Mouse (Mus musculus) embryonic facial prominence, embryonic 13.5 days (tissue): ENCODE measurements around the gene Tubb2b. TPM values are rescaled to one million over a fixed set of nuclear protein-coding genes. Genes with fewer than 3 reads are reported as not detected.
"Not testable (repeated sequence)": the region's sequence is repeated elsewhere in the genome, so short reads cannot be mapped to it uniquely, and the experiment has no call there.

Source experiments
- ATAC-seq: fragments of 200-750 bp; cut with Nextera tagmentation; 2 replicates; pipeline ENCODE4 v1.8.0; 2017; ENCODE audit warnings: low read depth; ENCODE audit not compliant: insufficient number of reproducible peaks, insufficient read depth, low FRiP score, low TSS enrichment
- H3K27ac ChIP-seq: fragments of 300-500 bp; sonication (generic); 2 replicates; pipeline ENCODE4 v1.5.1; 2015; ENCODE audit warnings: moderate library complexity, mild to moderate bottlenecking, inconsistent platforms
- H3K27me3 ChIP-seq: fragments of 300-500 bp; sonication (generic); 2 replicates; pipeline ENCODE4 v1.6.1; 2015; ENCODE audit warnings: mild to moderate bottlenecking, inconsistent platforms
- H3K36me3 ChIP-seq: fragments of 300-500 bp; sonication (generic); 2 replicates; pipeline ENCODE4 v1.6.1; 2015; ENCODE audit warnings: mild to moderate bottlenecking, inconsistent platforms
- H3K4me1 ChIP-seq: fragments of 300-500 bp; sonication (generic); 2 replicates; pipeline ENCODE4 v1.6.1; 2015; ENCODE audit warnings: inconsistent platforms
- H3K4me2 ChIP-seq: fragments of 300-500 bp; sonication (generic); 2 replicates; pipeline ENCODE4 v1.6.1; 2015; ENCODE audit warnings: moderate library complexity, mild to moderate bottlenecking, inconsistent platforms
- H3K4me3 ChIP-seq: fragments of 300-500 bp; sonication (generic); 2 replicates; pipeline ENCODE4 v1.5.1; 2015; ENCODE audit warnings: mild to moderate bottlenecking, inconsistent platforms
- H3K9ac ChIP-seq: fragments of 300-500 bp; sonication (generic); 2 replicates; pipeline ENCODE4 v1.6.1; 2015; ENCODE audit warnings: mild to moderate bottlenecking, inconsistent platforms
- H3K9me3 ChIP-seq: fragments of 300-500 bp; sonication (generic); 2 replicates; pipeline ENCODE4 v1.6.1; 2016; ENCODE audit warnings: inconsistent platforms
- WGBS: fragments of 180-500 bp; shearing (Covaris S2); methylation state at CpG from one replicate; pipeline ENCODE4 v1.1.7; 2015; ENCODE audit warnings: mixed read lengths; 5-methylcytosine and 5-hydroxymethylcytosine counted together
- polyA plus RNA-seq: library from polyadenylated mRNA; unstranded; fragments of >200 nt; fragmentation: Nextera tagmentation; extraction: Ambion mirVana; gene quantifications from 2 replicates; pipeline ENCODE4 v1.2.1, GENCODE M21; 2015

Gene Tubb2b
- polyA plus RNA-seq, 1 experiment from 2014 or later: 46.3 TPM

DNA sequence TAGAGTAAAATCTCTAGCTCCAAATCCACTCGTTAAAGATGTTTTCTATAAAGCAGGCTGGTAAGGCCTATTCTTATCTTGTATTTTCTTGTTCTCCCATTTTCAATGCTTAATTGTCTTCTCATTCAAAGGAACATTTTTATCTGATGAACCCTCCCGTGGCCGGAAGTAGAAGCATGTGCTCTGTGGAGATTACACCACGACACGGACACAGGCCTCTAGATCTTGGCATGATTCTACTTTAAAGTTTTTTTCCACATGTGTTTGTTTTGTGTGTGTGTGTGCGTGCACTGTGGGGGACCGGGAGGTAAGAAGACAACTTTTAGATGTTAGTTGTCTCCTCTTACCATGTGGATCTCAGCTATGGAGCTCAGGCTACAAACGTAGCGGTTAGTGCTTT is 28.4 kb downstream of the Tubb2b start:
- no peaks in the 10 kb centered on the region for H3K9me3 ChIP-seq
- no peak overlapping the region for H3K4me2 ChIP-seq
- no peak overlapping the region for H3K27ac ChIP-seq
- WGBS: 77% methylated on average over 9 of the region's 9 CpGs
- H3K27me3 ChIP-seq: no peaks in the 10 kb centered on the region
- H3K4me3 ChIP-seq: no peak overlapping the region
- H3K9ac ChIP-seq: no peak overlapping the region
- no peaks in the 10 kb centered on the region for H3K4me1 ChIP-seq
- ATAC-seq: no peak
- H3K36me3 ChIP-seq: no peaks in the 10 kb centered on the region

DNA sequence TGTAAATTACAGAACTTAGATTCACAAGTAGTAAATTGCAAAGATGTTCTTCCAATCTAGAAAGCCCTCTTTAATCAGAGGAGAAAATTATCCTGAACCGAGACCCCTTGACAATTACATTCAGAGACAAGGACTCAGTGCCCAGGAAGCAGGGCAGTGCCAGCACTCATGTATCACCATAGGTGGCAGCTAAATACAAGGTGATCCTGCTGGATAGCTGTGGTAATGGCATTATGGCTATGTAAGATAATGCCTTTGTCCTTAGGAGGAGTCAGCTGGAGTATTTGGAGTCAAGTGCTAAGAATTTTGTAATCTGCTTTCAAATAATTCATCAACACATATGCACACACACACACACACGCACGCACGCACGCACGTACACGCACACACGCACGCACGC is 29.0 kb downstream of the Tubb2b start:
- Histone ChIP-seq H3K36me3 (no peaks in the 10 kb centered on the region), H3K4me1 (peaks cover 5% of the 10 kb centered on the region; the same call in 1 of the 2 replicates), H3K9me3 (no peaks in the 10 kb centered on the region), H3K27ac (no peak overlapping the region), H3K4me3 (no peak overlapping the region), H3K4me2 (no peak overlapping the region), H3K27me3 (no peaks in the 10 kb centered on the region), H3K9ac (no peak overlapping the region)
- ATAC-seq: no peak
- WGBS: 91% methylated on average over 10 of the region's 10 CpGs

DNA sequence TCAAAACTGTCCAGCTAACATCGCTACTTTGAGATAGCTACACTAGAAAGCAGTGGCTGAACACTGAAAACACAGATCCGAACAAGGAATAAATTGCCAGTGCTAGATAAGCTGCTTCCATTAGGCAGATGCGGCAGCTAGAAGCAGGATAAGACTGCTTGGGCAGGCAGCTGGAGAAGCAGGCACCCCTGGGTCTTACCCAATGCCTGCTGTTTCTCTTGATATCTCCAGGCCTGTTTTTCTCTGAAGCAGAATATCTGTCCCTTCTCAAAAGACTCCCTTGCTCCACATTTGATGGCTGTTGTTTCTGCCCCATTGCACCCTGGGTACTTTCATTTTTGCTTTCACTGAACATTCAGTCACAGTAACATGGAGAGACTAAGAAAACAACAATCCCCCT is 29.5 kb downstream of the Tubb2b start:
- WGBS: 86% methylated on average over 3 of the region's 3 CpGs
- Histone ChIP-seq H3K27ac (no peak overlapping the region), H3K36me3 (no peaks in the 10 kb centered on the region), H3K4me2 (no peak overlapping the region), H3K9me3 (no peaks in the 10 kb centered on the region), H3K4me1 (peaks cover 8% of the 10 kb centered on the region), H3K9ac (no peak overlapping the region), H3K27me3 (no peaks in the 10 kb centered on the region), H3K4me3 (no peak overlapping the region)
- ATAC-seq: no peak

DNA sequence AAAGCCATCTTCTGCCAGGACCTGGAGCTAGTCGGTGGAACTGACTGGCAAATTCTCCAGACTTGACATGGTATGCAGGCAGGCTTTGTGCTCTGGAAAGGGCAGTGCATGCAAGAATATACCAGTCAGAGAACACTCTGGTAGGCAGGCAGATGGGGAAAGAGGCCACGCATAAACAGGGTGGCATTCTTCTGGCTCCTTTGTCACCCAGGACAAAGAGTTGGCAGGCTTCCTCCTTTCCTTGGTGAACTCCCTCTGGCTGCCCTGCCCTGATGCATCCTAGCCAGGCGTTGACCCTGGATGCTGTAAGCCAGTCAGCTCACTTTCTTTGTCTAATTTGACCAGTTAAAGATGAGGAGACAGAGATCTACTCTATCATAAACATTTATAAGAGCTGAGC is 33.2 kb downstream of the Tubb2b start:
- Histone ChIP-seq H3K27me3 (no peaks in the 10 kb centered on the region), H3K36me3 (no peaks in the 10 kb centered on the region), H3K4me1 (peaks cover 8% of the 10 kb centered on the region), H3K4me2 (no peak overlapping the region), H3K9ac (no peak overlapping the region), H3K4me3 (no peak overlapping the region), H3K27ac (no peak overlapping the region), H3K9me3 (no peaks in the 10 kb centered on the region)
- WGBS: 71% methylated on average over 3 of the region's 3 CpGs
- ATAC-seq: no peak

DNA sequence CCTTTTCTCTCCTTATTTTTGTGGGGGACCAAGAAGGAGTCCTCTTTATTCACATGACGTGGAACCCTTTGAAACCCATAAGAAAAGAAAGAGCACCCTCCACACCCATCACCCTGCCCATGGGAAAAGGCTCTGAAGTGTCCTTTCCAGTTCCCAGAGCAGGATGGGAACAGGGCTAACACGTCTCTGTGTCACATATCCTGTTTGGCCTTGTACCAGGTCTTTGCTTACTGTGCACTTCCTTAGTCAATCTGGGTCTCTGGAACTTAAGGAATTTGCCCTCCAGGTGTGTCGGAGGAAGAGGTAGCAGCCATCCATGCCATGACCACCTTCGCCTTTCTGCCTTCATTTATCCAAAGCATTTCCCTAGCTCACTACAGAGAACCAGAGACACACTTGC is 33.8 kb downstream of the Tubb2b start:
- Histone ChIP-seq H3K27me3 (no peaks in the 10 kb centered on the region), H3K4me2 (no peak overlapping the region), H3K27ac (no peak overlapping the region), H3K4me3 (no peak overlapping the region), H3K9me3 (no peaks in the 10 kb centered on the region), H3K36me3 (no peaks in the 10 kb centered on the region), H3K4me1 (peaks cover 8% of the 10 kb centered on the region), H3K9ac (no peak overlapping the region)
- ATAC-seq: no peak
- 53% methylated on average over 4 of the region's 4 CpGs for WGBS

DNA sequence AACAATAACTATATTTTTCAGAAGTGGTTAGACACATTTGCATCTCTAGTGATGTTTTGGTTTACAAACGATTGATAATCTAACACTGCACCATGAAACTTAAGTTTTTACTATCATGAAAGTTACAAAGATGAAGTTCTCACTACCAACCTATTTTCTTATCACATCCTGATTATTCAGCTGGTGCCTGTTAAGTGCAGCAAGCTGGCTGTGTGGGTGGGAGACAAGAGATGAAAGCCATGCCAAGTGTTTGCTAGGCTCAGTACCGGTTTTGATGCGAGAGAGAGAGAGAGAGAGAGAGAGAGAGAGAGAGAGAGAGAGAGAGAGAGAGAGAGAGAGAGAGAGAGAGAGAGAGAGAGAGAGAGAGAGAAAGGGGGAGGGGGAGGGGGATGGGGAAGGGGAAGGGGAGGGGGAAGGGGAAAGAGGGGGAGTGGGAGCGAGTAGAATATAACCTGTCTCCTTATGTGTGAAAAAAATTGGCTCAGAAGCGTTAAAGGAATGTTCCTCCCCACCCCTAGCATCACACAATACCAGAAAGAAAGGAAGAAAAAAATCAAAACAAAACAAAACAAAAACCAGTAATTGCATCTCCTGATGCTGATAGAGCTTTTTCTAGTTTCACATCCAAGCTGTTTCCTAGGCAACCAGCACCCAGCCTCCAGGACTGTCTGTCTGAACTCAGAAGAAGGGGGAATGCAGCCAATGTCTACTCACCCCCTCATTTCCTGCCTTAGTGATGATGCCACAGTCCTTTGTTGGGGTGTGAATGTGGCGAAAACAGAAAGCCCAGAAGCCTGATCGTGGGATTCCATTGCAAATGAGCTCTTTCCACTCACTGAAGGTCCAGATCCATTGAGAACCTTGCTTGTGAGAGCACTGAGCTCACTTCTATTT is 34.5 kb downstream of the Tubb2b start:
- Histone ChIP-seq H3K9me3 (no peaks in the 10 kb centered on the region), H3K4me1 (peaks cover 8% of the 10 kb centered on the region), H3K4me2 (no peak overlapping the region), H3K36me3 (no peaks in the 10 kb centered on the region), H3K4me3 (no peak overlapping the region), H3K9ac (no peak overlapping the region), H3K27ac (no peak overlapping the region), H3K27me3 (no peaks in the 10 kb centered on the region)
- no peak for ATAC-seq
- WGBS: 38% methylated on average over 7 of the region's 7 CpGs

DNA sequence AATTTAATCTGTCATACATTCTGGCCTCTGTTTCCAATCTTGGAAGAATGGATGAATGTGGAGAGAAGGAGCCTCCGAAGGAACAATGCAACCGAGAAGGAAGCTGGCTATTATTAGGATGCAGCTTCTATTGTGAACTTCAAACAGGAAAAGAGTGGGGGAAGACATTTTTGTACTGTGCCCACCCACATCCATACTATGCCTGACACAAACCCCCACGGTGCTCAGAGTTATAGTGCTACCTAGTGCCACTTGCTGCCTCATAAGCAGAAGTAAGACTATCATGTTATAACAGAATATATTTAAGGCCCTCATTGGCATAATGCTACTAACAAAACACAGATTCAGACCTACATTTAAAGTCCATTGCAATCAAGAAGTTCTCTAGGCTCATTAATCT is 40.9 kb downstream of the Tubb2b start:
- Histone ChIP-seq H3K9me3 (no peaks in the 10 kb centered on the region), H3K27me3 (no peaks in the 10 kb centered on the region), H3K4me3 (no peak overlapping the region), H3K36me3 (no peaks in the 10 kb centered on the region), H3K9ac (no peak overlapping the region), H3K4me2 (peak overlapping the region; percentile 33), H3K4me1 (peaks cover 11% of the 10 kb centered on the region), H3K27ac (peak overlapping the region; percentile 48; the same call in 1 of the 2 replicates)
- no peak for ATAC-seq
- WGBS: 31% methylated on average over 3 of the region's 3 CpGs

DNA sequence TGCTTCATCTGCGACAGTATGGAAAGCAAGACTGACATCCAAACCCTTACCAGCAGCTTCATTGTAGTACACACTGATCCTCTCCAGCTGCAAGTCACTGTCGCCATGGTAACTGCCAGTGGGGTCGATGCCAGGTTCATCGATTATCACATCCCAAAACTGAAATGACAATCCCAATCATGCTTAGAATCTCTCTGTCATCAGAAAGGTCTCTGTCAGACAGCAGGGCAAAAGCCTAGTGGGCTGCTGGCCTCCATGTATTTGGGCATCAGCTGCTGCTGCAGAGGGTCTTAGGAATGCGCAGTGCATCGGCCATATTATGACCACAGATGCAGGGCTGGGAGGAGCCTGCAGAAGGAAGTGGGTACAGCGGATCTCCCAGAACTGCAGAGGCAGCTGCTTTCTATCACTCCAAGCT is 41.4 kb downstream of the Tubb2b start:
- H3K27ac ChIP-seq: peak overlapping the region; percentile 48; the same call in 1 of the 2 replicates
- H3K4me3 ChIP-seq: no peak overlapping the region
- peak overlapping the region; percentile 33 for H3K4me2 ChIP-seq
- no peak overlapping the region for H3K9ac ChIP-seq
- ATAC-seq: no peak
- peaks cover 11% of the 10 kb centered on the region for H3K4me1 ChIP-seq
- WGBS: 38% methylated on average over 7 of the region's 7 CpGs
- H3K36me3 ChIP-seq: no peaks in the 10 kb centered on the region
- H3K27me3 ChIP-seq: no peaks in the 10 kb centered on the region
- no peaks in the 10 kb centered on the region for H3K9me3 ChIP-seq

DNA sequence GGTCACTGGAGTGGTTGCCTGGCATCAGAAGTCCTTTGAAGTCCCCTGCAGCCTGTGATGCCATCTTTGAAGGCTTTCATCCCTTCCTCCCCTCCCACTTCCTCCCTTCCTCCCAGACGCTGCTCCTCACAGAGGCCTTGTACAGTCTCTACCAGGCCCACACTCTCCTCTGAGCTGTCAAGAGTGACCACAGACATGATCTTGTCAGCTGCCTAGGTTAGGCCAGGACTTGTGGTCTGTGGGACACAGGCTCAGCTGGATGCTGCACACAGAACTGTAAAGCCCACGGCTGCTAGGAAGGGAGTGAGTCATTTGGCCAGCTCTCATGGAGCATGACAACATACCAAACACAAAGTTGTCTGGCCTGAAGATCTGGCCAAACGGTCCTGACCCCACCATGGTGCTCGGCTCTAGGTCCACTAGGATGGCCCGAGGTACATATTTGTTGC is 42.0 kb downstream of the Tubb2b start:
- H3K4me2 ChIP-seq, H3K9me3 ChIP-seq, H3K27me3 ChIP-seq, H3K9ac ChIP-seq, ATAC-seq, H3K36me3 ChIP-seq, H3K4me3 ChIP-seq: not testable (repeated sequence)
- WGBS: 63% methylated on average over 5 of the region's 5 CpGs
- H3K27ac ChIP-seq: 0 out of 2 replicates have a peak overlapping the region, but pooled peaks have one; percentile 16
- H3K4me1 ChIP-seq: peaks cover 11% of the 10 kb centered on the region

DNA sequence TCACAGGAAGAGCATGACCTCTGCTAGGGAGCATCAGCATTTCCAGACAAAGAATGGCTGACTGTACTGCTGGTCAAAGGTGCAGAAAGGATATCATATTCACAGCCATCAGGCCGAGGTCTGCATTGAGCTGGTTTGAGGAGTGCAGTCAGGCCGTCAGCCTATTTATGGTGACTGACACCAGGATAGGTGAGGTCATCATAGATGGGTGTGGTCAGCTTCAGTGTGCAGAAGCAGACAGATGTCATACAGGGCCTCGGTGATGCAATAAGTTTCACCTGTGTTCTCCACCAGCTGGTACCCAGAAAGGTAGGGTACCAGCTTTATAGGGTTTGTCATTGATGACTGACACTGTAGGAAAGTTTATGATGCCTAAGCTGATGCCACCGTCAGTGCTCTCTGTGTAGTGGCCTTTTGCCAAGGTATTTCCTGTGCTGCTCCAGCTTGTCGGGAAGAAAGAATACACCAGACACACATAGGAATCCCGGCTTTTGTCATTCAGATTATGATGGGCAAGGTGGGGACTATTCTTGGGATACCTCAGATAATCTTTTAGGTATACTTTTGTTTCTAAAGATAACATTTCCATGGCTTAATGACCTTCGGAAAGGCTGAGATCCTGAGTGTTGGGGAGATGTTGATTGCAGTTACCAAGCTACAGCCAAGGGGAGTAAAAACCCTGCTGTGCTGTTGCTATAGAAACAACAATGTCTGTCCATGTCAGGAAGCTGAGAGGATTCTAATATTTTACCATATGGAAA is 43.0 kb downstream of the Tubb2b start:
- whole genome bisulfite sequencing: 59% methylated on average over 7 of the region's 7 CpGs
- H3K4me1 ChIP-seq: peaks cover 11% of the 10 kb centered on the region
- no peak overlapping the region for H3K4me2 ChIP-seq
- no peaks in the 10 kb centered on the region for H3K27me3 ChIP-seq
- H3K9me3 ChIP-seq: no peaks in the 10 kb centered on the region
- no peak overlapping the region for H3K27ac ChIP-seq
- H3K4me3 ChIP-seq: no peak overlapping the region
- no peak overlapping the region for H3K9ac ChIP-seq
- ATAC-seq: no peak
- no peaks in the 10 kb centered on the region for H3K36me3 ChIP-seq

DNA sequence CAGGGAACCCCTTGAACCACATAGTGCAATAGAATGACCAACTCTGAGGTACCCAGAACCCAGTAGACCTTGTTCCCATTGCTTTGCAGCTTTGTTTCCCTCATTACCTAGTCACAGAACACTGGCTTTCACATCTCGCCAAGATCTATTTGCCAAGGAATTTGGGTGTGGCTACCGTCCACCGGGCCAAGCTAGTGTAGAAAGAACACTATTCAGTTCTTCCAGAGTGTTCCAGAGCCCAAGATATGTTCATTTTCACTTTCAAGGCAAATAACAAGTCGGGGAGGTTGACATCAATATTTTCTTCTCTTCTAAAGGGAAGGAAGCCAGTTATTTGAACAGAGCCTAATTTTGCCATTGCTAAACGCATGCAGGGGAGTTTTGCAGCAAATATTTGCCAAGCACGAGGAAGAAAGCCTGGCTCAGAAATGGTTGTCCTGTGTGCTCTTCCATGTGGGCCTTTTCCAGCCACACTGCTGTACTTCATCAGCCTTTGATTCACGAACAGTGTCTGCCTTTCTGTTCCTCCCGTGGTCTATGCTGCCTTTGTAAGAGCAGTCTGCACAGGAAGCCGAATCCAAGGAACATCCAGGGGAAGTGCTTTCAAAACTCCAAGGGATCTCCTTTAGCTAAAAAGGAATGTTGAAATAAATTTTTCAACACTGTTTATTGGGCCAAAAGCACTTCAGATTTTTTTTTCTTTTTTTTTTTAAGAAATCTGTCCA is 46.1 kb downstream of the Tubb2b start:
- 61% methylated on average over 9 of the region's 9 CpGs for WGBS
- Histone ChIP-seq H3K4me1 (peaks cover 8% of the 10 kb centered on the region), H3K27me3 (no peaks in the 10 kb centered on the region), H3K9me3 (no peaks in the 10 kb centered on the region), H3K4me2 (no peak overlapping the region), H3K36me3 (no peaks in the 10 kb centered on the region), H3K27ac (no peak overlapping the region), H3K9ac (no peak overlapping the region), H3K4me3 (no peak overlapping the region)
- no peak for ATAC-seq
